Mouse (Mus musculus) midbrain, embryonic 14.5 days (tissue): ENCODE data around the gene Gm42517. TPM values are rescaled to one million over a fixed set of nuclear protein-coding genes. Genes with fewer than 3 reads are reported as not detected.

Experiments used
- ATAC-seq: fragments of 200-750 bp; cut with Nextera tagmentation; 2 replicates; pipeline ENCODE4 v1.8.0; 2017; ENCODE audit warnings: moderate number of reproducible peaks, moderate library complexity; ENCODE audit not compliant: low FRiP score, low TSS enrichment
- DNase-seq: peaks from one replicate; pipeline ENCODE4 v3.0.0-alpha.2; 2015
- H3K27ac ChIP-seq: fragments of 300-500 bp; sonication (generic); replicated peaks from 2 replicates; pipeline ENCODE4 v1.5.1; 2014; ENCODE audit warnings: mild to moderate bottlenecking, low read depth, low read length, moderate library complexity
- H3K27me3 ChIP-seq: fragments of 300-500 bp; sonication (generic); 2 replicates; pipeline ENCODE4 v1.6.1; 2014; ENCODE audit warnings: low read length, control low read depth, mixed read lengths; ENCODE audit not compliant: control insufficient read depth, insufficient read depth
- H3K36me3 ChIP-seq: fragments of 300-500 bp; sonication (generic); 2 replicates; pipeline ENCODE4 v1.6.1; 2014; ENCODE audit warnings: low read length, control low read depth; ENCODE audit not compliant: control insufficient read depth, insufficient read depth
- H3K4me1 ChIP-seq: fragments of 300-500 bp; sonication (generic); 2 replicates; pipeline ENCODE4 v1.6.1; 2014; ENCODE audit warnings: mild to moderate bottlenecking, antibody characterized with exemption, low read length, control low read depth; ENCODE audit not compliant: control insufficient read depth, insufficient read depth
- H3K4me2 ChIP-seq: fragments of 300-500 bp; sonication (generic); 2 replicates; pipeline ENCODE4 v1.6.1; 2014; ENCODE audit warnings: mild to moderate bottlenecking, low read length, moderate library complexity
- H3K4me3 ChIP-seq: fragments of 300-500 bp; sonication (generic); replicated peaks from 2 replicates; pipeline ENCODE4 v1.5.1; 2014; ENCODE audit warnings: low read depth, low read length
- H3K9ac ChIP-seq: fragments of 300-500 bp; sonication (generic); replicated peaks from 2 replicates; pipeline ENCODE4 v1.6.1; 2014; ENCODE audit warnings: mild to moderate bottlenecking, low read length, moderate library complexity
- H3K9me3 ChIP-seq: fragments of 300-500 bp; sonication (generic); 2 replicates; pipeline ENCODE4 v1.6.1; 2016; ENCODE audit warnings: low read length, control low read depth, mixed read lengths; ENCODE audit not compliant: control insufficient read depth
- WGBS: fragments of 180-500 bp; shearing (Covaris S2); extraction: QIAGEN DNeasy Blood & Tissue Kit; methylation state at CpG from one replicate; pipeline ENCODE4 v1.1.7; 2014; 5-methylcytosine and 5-hydroxymethylcytosine counted together
- polyA plus RNA-seq: library from polyadenylated mRNA; unstranded; fragments of >200 nt; fragmentation: Nextera tagmentation; extraction: Ambion mirVana; gene quantifications from 2 replicates; pipeline ENCODE4 v1.2.1, GENCODE M21; 2014

The Gm42517 gene
- 2.8 and 3.9 TPM in 2 replicates for polyA plus RNA-seq

GRCm38 (mm10) chr5:108367871-108368332 is at the start of gene Gm42517:
Gene Gm42517 (minus strand): TSS chr5:108367922.
- H3K9ac ChIP-seq: peak within 1 kb of the TSS; percentile 68
- H3K9me3 ChIP-seq: no peaks in the 10 kb centered on the region
- ATAC-seq (peak; percentile 51; the same call in 1 of the 2 replicates), DNase-seq (peak; percentile 25)
- peaks cover 19% of the 10 kb centered on the region for H3K4me1 ChIP-seq
- WGBS: 4% methylated on average over 27 of the region's 36 CpGs
- peaks cover 80% of the 10 kb centered on the region for H3K27me3 ChIP-seq
- H3K4me3 ChIP-seq: peak within 1 kb of the TSS; percentile 61
- H3K27ac ChIP-seq: 0 out of 2 replicates have a peak within 1 kb of the TSS, but pooled peaks have one; percentile 8
- H3K36me3 ChIP-seq: no peaks in the 10 kb centered on the region
- H3K4me2 ChIP-seq: peak within 1 kb of the TSS; percentile 69

- Histone ChIP-seq H3K27ac (no peak overlapping the region), H3K4me2 (no peak overlapping the region), H3K4me1 (no peaks in the 10 kb centered on the region), H3K9ac (no peak overlapping the region), H3K36me3 (no peaks in the 10 kb centered on the region), H3K9me3 (no peaks in the 10 kb centered on the region), H3K4me3 (no peak overlapping the region), H3K27me3 (no peaks in the 10 kb centered on the region)
- WGBS: 73% methylated on average over 2 of the region's 2 CpGs
- ATAC-seq (no peak), DNase-seq (no peak)
Observed at GRCm38 (mm10) chr5:108414711-108415110, 47.0 kb upstream of the Gm42517 start.

GRCm38 (mm10) chr5:108406977-108407376 is 39.3 kb upstream of the Gm42517 start:
- no peak overlapping the region for H3K27ac ChIP-seq
- 75% methylated on average over 2 of the region's 2 CpGs for WGBS
- H3K36me3 ChIP-seq: no peaks in the 10 kb centered on the region
- no peak overlapping the region for H3K4me3 ChIP-seq
- no peak overlapping the region for H3K4me2 ChIP-seq
- no peaks in the 10 kb centered on the region for H3K9me3 ChIP-seq
- no peaks in the 10 kb centered on the region for H3K27me3 ChIP-seq
- H3K9ac ChIP-seq: no peak overlapping the region
- DNase-seq: no peak
- ATAC-seq: no peak
- no peaks in the 10 kb centered on the region for H3K4me1 ChIP-seq

- Histone ChIP-seq H3K4me3 (no peak overlapping the region), H3K27ac (no peak overlapping the region), H3K36me3 (no peaks in the 10 kb centered on the region), H3K4me2 (no peak overlapping the region), H3K9me3 (no peaks in the 10 kb centered on the region), H3K27me3 (no peaks in the 10 kb centered on the region), H3K4me1 (no peaks in the 10 kb centered on the region), H3K9ac (no peak overlapping the region)
- ATAC-seq: no peak
- DNase-seq: no peak
- WGBS: 75% methylated on average over 1 of the region's 1 CpGs
Observed at GRCm38 (mm10) chr5:108405460-108405859, 37.7 kb upstream of the Gm42517 start.

GRCm38 (mm10) chr5:108403453-108403852 is 35.7 kb upstream of the Gm42517 start:
- no peak for DNase-seq
- Histone ChIP-seq H3K9me3 (no peaks in the 10 kb centered on the region), H3K36me3 (no peaks in the 10 kb centered on the region), H3K9ac (no peak overlapping the region), H3K27ac (no peak overlapping the region), H3K4me2 (no peak overlapping the region), H3K4me3 (no peak overlapping the region), H3K27me3 (no peaks in the 10 kb centered on the region), H3K4me1 (no peaks in the 10 kb centered on the region)
- 75% methylated on average over 4 of the region's 4 CpGs for WGBS
- no peak for ATAC-seq

- Histone ChIP-seq H3K36me3 (no peaks in the 10 kb centered on the region), H3K4me3 (no peak overlapping the region), H3K9me3 (no peaks in the 10 kb centered on the region), H3K9ac (no peak overlapping the region), H3K4me1 (no peaks in the 10 kb centered on the region), H3K27me3 (no peaks in the 10 kb centered on the region), H3K27ac (no peak overlapping the region), H3K4me2 (no peak overlapping the region)
- 79% methylated on average over 3 of the region's 3 CpGs for WGBS
- DNase-seq: no peak
- no peak for ATAC-seq
Observed at GRCm38 (mm10) chr5:108389744-108390143, 22.0 kb upstream of the Gm42517 start.

GRCm38 (mm10) chr5:108388201-108388600 is 20.5 kb upstream of the Gm42517 start, which contains the start of gene Pde6b:
Gene Pde6b (plus strand): TSS chr5:108388391.
- Histone ChIP-seq H3K27me3 (no peaks in the 10 kb centered on the region), H3K4me2 (no peak within 1 kb of the TSS), H3K36me3 (no peaks in the 10 kb centered on the region), H3K27ac (no peak within 1 kb of the TSS), H3K9me3 (no peaks in the 10 kb centered on the region), H3K4me3 (no peak within 1 kb of the TSS), H3K4me1 (no peaks in the 10 kb centered on the region), H3K9ac (no peak within 1 kb of the TSS)
- ATAC-seq: no peak
- no peak for DNase-seq
- WGBS: 83% methylated on average over 7 of the region's 7 CpGs

GRCm38 (mm10) chr5:108386449-108386848 is 18.7 kb upstream of the Gm42517 start:
- ATAC-seq (no peak), DNase-seq (no peak)
- no peaks in the 10 kb centered on the region for H3K9me3 ChIP-seq
- H3K27me3 ChIP-seq: no peaks in the 10 kb centered on the region
- H3K9ac ChIP-seq: no peak overlapping the region
- H3K4me1 ChIP-seq: no peaks in the 10 kb centered on the region
- no peak overlapping the region for H3K27ac ChIP-seq
- H3K4me2 ChIP-seq: no peak overlapping the region
- no peak overlapping the region for H3K4me3 ChIP-seq
- H3K36me3 ChIP-seq: no peaks in the 10 kb centered on the region
- 69% methylated on average over 4 of the region's 4 CpGs for WGBS

GRCm38 (mm10) chr5:108385632-108386031 is 17.9 kb upstream of the Gm42517 start:
- Histone ChIP-seq H3K27me3 (no peaks in the 10 kb centered on the region), H3K4me3 (no peak overlapping the region), H3K9me3 (no peaks in the 10 kb centered on the region), H3K27ac (no peak overlapping the region), H3K9ac (no peak overlapping the region), H3K4me2 (no peak overlapping the region), H3K4me1 (no peaks in the 10 kb centered on the region), H3K36me3 (no peaks in the 10 kb centered on the region)
- WGBS: 90% methylated on average over 2 of the region's 2 CpGs
- ATAC-seq: no peak
- no peak for DNase-seq
